Mouse (Mus musculus): Measurements from ENCODE around the gene Col4a3bp.

Col4a3bp gene

DNA sequence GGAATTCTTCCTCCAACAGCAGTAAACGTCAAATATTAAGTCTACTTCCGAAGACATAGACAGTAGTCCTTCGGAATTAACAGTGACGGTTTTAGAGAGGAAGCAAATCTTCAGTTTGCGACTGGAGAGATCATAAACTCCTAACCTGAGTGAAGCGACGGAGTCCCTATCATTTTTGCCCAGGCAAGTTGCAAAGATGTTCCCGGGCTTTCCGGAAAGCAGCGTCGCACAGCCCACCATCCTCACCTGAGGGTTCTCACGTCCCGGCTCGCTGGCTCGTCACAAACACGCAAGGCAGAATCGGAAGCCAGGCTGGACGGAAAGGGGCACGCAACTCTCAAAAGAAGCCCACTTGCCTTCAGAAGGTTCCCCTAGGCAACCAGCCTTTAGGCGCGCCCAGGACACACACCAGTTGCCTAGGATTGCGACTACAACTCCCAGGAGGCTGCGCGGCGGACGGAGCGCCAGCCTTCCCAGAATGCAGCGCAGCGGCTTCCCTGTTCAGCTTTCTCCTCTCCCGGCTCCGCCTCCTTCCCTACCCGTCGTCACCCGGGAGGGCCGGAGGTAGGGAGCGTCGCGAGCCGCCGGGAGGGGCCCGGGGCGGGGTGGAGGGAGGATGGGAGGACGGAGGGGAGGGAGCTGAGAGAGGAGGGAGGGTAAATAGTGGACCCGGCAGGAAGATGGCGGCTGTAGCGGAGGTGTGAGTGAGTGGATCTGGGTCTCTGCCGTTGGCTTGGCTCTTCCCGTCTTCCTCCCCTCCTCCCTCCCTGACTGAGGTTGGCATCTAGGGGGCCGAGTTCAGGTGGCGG lies at the start of gene Col4a3bp, which contains the start of gene Polk:
TSS of gene Col4a3bp (plus strand) at position 538 of the 809 bp plus-strand sequence.
TSS of gene Polk (minus strand) at position 499 of the 809 bp plus-strand sequence.
- CTCF ChIA-PET, result no interaction called here

DNA sequence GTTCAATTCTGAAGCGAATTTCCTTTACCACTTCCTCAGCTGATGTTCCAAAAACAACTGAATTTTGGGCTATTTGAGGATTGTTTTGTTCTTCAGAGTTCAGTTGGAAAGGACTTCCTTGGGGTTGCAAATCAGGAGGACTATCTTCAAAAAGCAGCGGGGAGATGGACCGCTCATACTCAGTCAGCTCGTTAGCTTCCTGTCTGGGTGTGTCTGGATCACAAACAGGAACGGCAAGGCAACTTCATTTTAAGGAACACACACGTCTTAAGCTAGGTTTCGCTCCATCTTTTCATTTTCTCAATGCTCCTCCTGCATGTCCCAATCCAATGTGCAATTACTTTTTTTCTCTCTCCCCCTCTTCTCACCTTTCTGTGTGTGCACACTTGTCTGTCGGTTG lies 45.8 kb upstream of the Col4a3bp start:
- CTCF ChIA-PET, result no interaction called here

DNA sequence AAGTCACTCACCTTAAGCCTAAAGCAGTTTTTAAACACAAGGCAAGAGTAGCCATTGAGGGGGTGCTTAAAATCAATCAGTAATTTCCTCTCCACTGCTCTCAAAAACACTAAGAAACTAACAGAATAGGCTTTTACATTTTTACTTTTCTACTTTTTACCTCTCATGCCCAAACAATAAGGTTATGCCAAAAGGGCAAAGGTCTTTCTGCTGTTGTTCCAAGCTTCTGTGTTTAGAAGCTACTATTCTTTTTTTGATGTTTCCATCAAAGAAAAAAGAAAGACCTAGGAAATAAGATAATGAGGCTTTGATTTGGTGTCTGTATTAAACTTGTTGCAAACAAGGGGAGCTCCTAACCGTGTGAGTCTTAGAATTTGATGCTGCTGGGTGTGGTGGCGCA lies 42.5 kb upstream of the Col4a3bp start:
- CTCF ChIA-PET, result no interaction called here

DNA sequence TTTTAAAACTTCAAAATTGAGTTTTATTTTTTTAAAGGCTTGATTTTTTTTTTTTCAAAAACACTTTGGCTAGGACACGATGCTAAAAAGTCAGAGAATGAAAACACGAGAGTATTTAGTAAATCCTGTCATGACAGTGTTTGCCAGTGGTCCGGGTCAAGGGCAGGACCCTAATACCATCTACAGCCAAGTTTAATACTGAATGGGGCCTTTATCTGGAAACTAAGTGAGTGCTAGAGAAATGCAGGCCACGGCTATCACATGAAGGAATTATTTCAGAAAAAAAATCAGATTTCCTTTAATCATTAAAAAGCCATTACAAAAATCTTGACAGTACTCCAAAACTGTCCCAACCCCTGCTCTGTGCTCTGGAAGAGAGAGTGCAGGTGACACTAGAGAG lies 36.8 kb upstream of the Col4a3bp start:
- CTCF ChIA-PET, result no interaction called here

DNA sequence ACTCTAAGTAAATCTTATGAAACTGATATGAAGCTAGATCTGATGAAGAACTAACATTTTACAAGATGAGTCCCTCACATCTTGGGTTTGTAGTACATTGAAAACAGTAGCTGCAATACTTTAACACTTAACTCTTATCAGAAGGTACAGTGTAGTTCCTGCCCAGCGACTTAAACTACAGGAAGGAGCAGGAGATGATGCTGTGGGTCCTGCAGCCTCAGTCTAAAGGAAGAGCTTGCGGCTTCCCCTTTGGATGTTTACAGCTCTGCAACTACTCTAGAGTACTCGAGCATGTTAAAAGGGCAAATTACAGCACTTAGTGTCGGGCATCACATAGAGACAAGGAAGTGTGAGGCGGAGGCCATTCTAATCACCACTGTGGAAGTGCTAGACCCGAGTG lies 36.1 kb upstream of the Col4a3bp start:
- CTCF ChIA-PET, result no interaction called here

DNA sequence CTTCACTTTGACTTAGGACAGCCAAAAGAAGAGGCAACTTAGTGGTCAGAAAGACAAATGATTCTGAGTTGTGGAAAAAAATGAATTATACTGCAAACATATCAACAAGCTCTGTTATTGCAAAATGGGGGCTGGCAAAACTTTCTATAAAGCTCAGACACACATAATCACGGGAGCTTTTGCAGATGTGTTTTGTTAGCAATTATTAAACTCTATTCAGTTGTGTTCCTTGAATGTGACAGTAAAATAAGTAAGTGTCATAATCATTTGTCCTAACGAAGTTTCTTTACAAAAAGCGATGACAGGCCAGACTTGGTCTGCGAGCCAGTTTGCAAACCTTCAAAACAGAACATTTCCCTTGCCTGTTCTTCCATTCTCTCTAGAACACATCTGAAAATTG lies 34.9 kb upstream of the Col4a3bp start:
- CTCF ChIA-PET, result no interaction called here

DNA sequence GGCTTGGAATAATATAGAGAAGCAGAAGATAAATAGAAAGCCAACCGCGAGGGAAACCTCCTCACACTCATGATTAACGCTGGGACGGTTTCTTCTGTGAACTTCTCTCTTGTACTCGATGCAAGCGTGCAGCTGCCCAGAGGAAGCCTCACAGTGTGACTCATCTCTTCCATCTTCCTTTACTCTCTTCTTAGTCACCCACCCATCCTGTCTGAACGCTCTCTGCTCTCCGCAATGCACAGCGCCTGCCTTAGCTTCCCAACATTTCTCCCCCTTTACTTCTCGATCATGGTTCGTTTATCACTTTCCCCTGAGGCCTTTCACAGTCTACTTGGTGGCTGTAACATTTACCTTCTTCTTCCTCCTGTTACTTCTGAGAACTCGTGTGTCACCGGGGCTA lies 31.8 kb upstream of the Col4a3bp start:
- CTCF ChIA-PET, result no interaction called here

DNA sequence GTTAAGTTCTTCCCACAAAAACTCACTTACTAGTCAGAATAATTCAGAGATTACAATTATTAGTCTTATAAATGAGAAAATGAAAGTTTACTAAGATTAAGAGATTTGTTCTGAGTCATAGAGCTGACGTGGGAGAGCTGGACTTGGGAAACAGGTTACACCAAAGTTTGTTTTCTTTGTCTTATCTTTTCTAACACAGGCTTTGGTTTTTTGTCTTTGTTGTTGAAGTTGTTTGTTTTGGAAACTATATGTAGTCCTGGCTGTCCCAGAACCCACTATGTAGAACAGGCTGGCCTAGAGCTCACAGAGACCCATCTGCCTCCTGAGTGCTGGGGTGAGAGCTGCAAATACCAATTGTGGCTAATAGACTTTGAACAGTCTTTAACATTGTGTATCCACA lies 31.2 kb upstream of the Col4a3bp start:
- CTCF ChIA-PET, result no interaction called here

DNA sequence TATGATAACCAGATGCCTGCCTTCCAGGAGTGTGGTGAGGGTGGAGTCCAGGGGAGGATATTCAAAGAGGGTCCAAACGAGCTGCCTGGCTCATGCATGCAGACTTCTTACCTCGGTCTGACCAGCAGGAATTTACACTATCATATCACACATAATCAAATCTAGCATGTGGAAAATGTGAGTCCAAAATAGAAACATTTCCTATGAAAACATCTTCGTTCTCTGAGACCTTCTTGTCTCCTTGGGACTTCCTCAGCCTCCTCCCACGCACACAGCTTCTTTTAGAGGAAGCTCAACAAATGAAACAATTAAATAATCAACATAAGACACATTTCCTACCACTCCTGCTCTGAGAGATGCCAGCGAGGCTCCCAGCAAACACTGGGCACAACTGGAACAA lies 30.5 kb upstream of the Col4a3bp start:
- CTCF ChIA-PET, result interaction anchor here (0.5 kb wide), 1 partner anchor 1030 kb away, joined by 3 read pairs; no protein-coding TSS in a partner anchor

DNA sequence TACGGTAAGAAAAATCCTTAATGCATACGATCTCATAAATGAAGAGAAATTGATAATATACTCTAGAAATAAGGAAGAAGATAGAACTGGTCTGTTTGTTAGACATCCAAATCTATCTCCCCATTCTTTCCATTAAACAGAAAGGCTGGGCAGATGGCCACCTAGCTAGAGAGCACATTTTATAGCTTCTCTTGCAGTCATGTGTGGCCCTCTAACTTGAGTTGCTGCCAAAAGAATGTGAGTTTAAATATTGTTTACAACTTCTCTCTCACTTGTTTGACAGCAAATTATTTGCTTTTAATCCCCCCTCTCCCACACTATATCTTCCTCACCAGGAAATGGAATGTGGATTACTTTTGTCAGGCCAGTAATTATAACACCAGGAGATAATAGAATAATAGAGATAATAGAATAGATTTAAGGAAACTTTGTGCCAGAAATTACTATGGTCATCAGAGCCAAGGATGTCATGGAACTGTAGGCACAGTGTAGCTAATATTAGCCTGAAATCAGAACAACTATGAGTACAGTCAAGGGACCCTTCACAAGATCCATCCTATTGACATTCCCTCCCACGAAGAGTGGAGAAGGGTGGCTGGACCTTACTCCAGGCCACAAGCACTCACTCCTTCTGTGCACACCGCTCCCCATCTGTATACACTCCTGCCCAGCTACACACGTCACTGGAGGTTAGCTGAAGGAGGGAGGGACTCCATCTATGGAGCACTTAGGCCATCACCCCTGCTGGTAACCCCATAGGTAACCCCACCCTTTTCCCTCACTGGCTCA lies 28.1 kb upstream of the Col4a3bp start:
- CTCF ChIA-PET, result no interaction called here

DNA sequence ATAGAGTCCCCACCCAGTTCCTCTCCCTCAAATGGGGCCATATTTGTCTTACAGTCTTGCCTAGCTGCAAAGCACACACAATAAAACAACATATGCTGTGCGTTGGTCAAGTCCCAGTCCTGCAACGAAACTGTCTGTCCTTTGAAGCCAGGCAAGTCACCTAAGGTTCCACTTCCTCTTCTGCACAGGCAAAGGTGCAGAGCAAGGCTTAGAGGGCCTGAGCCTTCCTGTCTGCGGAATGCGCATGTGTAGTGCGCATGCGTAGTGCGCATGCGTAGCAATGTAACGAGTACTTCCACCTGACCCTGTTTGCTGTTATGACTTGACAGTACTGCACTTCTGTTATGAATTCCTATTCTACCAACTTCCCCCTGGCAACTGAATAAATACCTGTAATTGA lies 26.2 kb upstream of the Col4a3bp start:
- CTCF ChIA-PET, result no interaction called here

DNA sequence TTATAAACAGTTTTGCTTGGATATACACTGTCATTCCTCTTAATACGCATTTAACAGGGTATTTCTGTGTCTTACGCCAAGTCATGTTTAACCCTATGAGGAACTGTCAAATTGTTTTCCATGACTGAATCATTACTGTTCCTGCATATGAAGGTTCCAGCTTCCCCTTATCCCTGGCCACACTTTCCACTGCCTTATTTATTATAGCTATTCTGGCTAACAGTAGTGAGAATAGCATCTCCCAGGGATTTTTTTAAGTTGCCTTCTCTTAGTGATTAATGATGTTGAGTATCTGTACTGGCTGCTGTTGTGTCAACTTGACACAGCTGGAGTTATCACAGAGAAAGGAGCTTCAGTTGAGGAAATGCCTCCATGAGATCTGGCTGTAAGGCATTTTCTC lies 25.1 kb upstream of the Col4a3bp start:
- CTCF ChIA-PET, result no interaction called here

DNA sequence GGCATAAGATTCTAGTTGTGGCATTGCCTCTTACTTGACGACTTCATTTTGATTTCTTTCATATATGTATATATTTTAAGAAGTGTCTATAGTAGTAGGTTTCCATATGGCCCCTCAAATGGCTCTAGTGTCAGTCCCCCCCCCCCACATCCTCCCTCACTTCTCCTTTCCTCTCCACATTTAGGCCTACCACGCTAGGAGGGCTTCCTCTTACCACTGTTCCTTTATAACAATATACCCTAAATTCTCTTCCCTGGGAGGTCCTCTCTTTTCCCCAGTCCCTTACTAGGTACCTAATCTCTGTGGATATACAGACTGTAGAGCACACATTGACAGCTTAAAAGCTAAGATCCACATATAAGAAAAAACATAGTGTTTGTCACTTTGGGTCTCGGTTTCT lies 21.1 kb upstream of the Col4a3bp start:
- CTCF ChIA-PET, result no interaction called here

DNA sequence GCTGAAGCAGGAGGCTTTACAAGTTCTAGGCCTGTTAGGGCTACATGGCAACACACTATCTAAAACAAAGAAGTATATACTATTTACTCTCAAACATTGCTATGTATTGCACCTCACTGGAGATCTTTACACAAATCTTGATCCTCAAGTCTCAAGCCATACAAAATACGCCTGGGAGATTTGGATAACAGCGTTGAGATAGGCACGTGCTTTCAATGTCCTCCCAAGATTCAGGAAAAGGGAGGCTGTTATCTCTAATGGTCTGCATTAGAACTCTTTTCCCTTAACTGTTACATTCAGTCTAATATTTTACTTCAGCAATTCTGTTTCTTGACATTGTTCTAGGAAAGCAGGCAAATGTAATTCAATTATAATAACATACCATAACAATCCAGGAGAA lies 15.4 kb upstream of the Col4a3bp start:
- CTCF ChIA-PET, result no interaction called here

DNA sequence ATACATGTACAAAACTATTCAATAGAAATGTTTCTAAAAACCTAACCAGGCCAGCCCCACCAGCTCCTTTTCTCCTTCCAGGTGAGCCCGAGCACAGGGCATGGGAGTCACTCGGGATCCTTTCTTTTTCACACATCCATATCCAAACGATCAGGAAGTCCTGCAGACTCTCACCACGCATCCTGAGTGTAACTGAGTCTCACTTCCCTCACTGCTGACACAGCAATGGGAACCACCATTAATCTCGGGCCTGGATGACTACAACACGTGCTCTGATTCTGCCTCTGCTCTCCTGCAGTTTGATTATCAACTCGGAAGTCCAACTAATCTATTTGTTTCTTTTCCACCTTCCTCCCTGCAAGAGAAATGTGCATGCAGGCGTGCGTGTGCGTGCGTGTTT lies 14.6 kb upstream of the Col4a3bp start:
- CTCF ChIA-PET, result no interaction called here

DNA sequence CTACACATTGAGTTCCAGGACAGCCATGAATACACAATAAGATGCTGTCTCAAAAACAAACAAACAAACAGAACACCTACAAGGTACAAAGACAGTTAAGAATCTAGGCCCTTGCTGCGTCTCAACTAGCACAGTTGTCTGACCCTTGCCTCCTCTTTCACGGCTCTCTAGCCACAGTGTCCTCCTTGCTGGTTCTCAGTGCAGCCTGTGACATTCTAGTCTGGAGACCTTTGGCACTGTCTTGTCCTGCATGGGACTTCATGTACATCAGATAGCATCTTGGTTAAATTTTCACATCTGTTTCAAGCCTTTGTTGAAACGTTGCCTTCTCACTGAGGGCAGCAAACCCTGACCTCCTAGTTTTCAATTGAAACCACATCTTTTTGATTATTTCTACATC lies 13.6 kb upstream of the Col4a3bp start:
- CTCF ChIA-PET, result no interaction called here

DNA sequence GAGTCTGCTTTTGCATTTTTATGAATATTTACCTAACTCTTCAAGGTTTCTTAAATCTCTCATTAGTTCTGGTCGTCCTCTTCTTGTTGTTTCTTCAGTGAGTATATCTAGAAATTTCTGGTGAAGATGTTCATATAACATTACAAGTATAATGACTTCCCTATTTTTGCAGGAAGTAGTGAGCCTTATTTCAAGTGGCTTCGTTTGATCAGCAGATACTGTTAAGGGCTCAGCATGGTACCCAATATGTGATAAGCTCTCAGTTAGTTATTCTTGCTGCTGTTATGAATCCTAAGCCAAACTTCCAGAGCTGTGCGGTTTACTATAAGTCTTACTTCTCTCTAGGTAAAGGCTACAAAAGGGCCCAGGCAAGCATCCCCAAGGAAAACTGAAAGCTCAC lies 12.9 kb upstream of the Col4a3bp start:
- CTCF ChIA-PET, result no interaction called here

DNA sequence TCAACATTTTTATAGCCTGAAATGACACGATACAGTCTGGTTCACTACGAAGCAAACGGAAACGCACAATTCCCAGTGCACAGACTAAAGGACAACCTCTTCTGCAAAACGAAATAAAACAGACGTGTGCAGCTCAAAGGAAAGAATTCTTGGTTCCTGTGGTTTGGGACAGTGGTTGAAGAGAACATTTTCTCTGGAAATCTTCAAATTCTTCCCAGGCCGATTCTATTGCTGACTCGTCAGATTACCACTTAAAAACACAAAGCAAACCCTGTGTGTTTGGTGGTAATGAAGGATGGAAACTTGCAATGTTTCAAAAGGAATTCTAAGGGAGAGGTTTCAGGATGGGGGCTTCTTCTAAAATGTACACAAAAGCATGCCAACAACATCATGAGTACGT lies 12.4 kb upstream of the Col4a3bp start:
- CTCF ChIA-PET, result no interaction called here

DNA sequence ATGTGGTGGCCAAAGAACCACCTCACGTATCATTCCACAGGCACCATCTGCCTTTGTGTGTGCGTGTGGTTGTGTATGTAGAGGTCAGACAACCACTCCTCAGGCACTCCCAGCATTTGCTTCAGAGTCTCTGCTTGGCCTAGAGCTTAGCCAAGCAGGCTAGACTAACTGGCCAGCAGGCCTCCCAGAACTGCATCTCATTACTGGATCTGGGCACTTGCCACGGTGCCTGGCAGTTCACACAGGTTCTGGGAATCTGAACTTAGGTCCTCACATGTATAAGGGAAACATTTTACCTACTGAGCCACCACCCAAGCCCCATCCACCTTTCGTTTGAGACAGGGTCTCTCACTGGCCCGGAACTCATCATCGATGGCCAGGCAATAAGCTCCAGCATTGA lies 10.2 kb upstream of the Col4a3bp start:
- CTCF ChIA-PET, result no interaction called here

DNA sequence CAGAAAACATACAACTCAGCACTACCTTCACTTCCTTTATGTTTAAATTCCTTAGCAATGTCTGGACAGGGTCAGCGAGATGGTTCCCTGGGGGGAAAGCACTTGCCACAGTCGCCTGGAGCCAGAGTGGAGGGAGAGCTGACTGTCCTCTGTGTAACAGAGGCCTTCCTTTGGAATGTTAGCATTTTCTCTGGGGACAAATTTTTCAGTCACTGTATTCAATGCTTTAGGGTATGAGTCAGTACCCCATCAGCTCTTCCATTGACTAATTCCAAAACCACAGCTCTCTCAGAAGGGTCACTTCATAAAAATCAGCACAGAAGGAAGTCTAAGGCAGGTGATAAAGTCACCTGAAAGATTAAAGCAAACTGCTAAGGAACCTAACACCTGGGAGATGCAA lies 8.7 kb upstream of the Col4a3bp start:
- CTCF ChIA-PET, result no interaction called here

DNA sequence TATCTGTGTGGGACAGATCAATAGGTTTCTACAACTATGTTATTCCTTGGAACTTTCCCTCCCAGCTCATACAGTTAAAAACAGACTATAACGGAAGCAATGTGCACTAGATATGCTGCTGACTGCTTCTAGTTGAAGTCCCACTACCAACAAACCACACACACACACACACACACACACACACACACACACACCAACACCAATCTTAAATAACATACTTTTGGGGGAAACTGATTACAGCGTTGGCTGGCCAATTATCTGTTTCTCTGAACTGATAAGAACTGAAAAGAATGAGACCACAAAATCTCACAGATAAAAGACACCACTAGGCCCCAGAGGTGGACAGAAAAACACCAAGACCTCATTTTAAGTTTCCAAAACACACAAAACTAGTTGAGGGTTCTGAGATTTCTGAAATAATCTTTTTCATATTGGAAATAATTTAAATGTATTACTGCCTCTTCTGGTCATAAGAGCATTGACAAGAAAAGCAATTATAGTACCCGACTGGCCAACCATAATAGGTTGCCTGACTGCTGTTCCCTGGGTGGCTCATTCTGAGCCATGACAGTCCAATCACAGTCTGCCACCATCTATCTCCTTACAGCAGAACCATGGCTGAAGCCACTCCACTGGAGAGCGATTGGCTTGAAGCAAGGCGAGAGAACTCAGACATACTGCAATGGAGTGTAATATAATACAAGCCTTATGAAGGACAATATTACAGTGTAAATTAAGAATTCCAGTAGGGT lies 5.4 kb upstream of the Col4a3bp start:
- CTCF ChIA-PET, result no interaction called here

DNA sequence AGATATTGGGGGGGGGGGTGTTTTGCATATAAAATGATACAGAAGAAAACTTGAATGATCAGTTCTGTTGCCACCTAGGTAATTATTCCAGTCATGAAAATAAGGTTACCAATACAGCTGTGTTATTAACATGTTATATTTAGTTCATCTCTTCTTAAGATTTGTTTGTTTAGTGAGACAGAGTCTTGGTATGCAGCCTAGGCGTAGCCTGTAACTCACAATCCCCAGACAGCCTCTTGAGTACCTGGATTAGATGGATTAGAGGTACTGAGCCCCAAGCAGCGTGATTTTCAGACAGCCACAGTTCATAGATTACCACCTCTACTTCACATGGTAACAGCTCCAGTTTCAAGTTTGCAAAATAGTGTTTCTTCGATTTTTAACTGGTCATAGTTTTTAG lies 4.3 kb upstream of the Col4a3bp start:
- CTCF ChIA-PET, result no interaction called here

DNA sequence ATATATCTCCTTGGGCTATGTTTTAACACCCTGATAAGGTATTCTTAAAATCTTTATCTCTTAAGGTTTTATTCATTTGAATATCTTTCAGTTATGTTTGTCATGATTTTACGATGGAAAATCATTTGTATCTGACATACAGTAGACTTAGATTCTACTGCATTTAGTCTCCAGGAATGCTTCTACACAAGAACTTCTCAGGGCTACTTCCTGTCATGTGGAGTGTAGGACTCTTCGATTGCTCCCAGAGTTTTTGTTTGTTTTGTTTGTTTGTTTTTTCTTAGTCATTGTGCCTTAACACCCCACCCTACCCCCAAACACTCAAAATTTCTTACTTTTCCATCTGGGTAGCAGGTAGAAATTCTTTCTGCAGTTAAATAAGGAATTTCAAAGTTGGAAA lies 1.0 kb upstream of the Col4a3bp start:
- CTCF ChIA-PET, result no interaction called here

Measured in spleen, embryonic (tissue).